Mouse (Mus musculus) G1E (cell line): ENCODE data around the gene Gm13285.

ENCODE experiments used
- CTCF ChIP-seq: IDR thresholded peaks from 2 replicates; pipeline ENCODE4 v1.5.1; 2012; ENCODE audit warnings: low read depth, low read length, inconsistent platforms, mixed read lengths
- POLR2AphosphoS5 ChIP-seq: IDR thresholded peaks from 2 replicates; pipeline ENCODE4 v1.6.1; 2012; ENCODE audit warnings: low read depth, low read length, inconsistent platforms; ENCODE audit not compliant: insufficient replicate concordance

DNA sequence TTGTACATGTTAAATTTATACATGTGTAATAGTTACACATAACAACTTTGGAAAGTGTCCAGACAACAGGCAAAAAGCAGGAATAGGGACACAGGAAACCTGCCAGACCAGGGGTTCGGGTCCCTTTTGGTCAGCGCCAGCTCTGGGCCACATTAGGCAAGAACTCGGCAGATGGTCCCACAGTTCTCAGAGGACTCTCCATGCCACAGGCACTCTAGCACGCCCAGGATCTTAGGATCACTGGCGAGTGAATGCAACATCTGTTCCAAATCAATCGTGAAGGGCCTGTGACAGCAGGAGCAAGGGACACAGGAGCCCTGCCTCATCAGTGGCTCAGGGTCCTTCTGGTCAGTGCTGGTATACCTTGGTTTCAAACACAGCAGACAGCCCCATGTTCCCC, 49.5 kb upstream of the Gm13285 start:
- TF ChIP-seq CTCF (no peak), POLR2AphosphoS5 (no peak)
